Mouse (Mus musculus) spleen, postnatal 36 days (tissue): ENCODE measurements at regions not wholly inside any gene's neighbourhood (a gene's known extent, or its start where the extent isn't known, plus 50 kb on each side); places are given as distances from the start of the nearest gene placed in this dataset.

Experiments
- DNase-seq, 2 experiments: peaks; one replicate each; pipeline ENCODE4 v3.0.0; 2022; ENCODE audit warnings: low spot score in 2 of 2, mixed read lengths in 1 of 2

DNA sequence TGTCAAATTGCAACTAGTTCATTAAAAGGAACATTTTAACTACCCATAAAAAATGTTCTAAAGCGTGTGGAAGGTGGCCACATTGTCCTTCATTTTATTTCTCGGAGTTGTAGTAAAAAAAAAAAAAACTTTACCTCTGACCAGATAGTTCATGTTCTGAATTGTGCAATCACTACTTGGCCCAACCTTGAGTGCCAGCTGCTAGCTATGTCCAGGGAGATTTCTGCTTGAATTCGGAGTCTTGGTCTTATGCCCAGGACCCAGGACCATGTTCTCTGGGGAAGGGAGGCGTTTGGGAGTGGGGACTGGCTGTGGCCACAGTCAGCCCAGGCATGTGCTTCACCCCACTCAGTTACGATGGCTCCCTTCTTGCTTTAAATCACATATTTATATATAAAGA, 54.9 kb upstream of the Atp1b3 start:
- no peak for DNase-seq

- DNase-seq, result peak; percentile 13 to 33
Measured at GRCm38 (mm10) chr9:96415873-96416570, 51.8 kb upstream of the Atp1b3 start.
